Mouse (Mus musculus): ENCODE measurements at regions not wholly inside any gene's neighbourhood (a gene's known extent, or its start where the extent isn't known, plus 50 kb on each side); places are given as distances from the start of the nearest gene placed in this dataset.

DNA sequence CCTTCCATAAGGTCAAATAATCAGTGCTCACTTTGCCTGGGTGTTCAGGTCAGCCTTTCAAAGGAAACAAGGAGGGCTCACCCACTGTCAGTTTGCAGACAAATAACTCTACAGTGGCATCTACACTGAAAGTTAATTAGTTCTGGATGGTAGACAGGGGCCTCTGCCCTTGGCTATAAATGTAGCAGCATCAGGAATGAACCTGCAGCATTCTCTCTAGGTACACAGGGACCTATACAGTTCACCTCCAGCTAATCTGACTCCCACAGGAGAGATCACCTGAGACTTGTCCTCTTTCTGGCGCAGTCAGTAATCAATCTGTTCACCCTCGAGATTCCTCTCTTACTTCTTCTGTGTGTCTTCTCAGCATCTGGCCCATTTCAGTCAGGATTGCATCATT is 130.3 kb upstream of the Pnpt1 start:
- H3K79me2 ChIP-seq (ENCODE audit: control insufficient read depth, insufficient read depth, low read length, poor library complexity) = no peaks in the 10 kb centered on the region
- H3K4me1 ChIP-seq (ENCODE audit: control insufficient read depth in 1 of 2, insufficient read depth in 2 of 2, low read length in 2 of 2) = no peaks in the 10 kb centered on the region
- DNase-seq (ENCODE audit: low read depth, low spot score) = peak; percentile 0
- H3K36me3 ChIP-seq (ENCODE audit: control insufficient read depth in 1 of 2, insufficient read depth in 2 of 2, low read length in 2 of 2) = no peaks in the 10 kb centered on the region
- H3K27me3 ChIP-seq (ENCODE audit: control insufficient read depth in 1 of 2, insufficient read depth in 2 of 2, low read length in 2 of 2) = no peaks in the 10 kb centered on the region; a peak in 1 of 4 replicates
- no peaks in the 10 kb centered on the region for H3K9me3 ChIP-seq (replicated peaks; ENCODE audit: insufficient read depth, low read length)
- H3K9ac ChIP-seq (ENCODE audit: control insufficient read depth, low read depth, low read length, poor library complexity, severe bottlenecking) = no peak overlapping the region
- no peak for TF ChIP-seq GATA1 (IDR thresholded peaks at IDR 0.05; ENCODE audit: low read depth, low read length)
- TF ChIP-seq USF1 (IDR thresholded peaks at IDR 0.05; ENCODE audit: low read depth, low read length) = no peak
- TF ChIP-seq POLR2A (IDR thresholded peaks at IDR 0.05; ENCODE audit: control insufficient read depth in 1 of 2, insufficient read depth in 1 of 2, low read depth in 1 of 2, low read length in 2 of 2, poor library complexity in 1 of 2) = no peak
- no peak for TF ChIP-seq E2F4 (IDR thresholded peaks at IDR 0.05; ENCODE audit: borderline replicate concordance, low read depth, low read length)
- TF ChIP-seq MAZ (IDR thresholded peaks at IDR 0.05; ENCODE audit: low read depth, low read length) = no peak
- TF ChIP-seq MYB (IDR thresholded peaks at IDR 0.05; ENCODE audit: low read depth, low read length) = no peak
- TF ChIP-seq RCOR1 (IDR thresholded peaks at IDR 0.05; ENCODE audit: low read depth, low read length) = no peak
- TF ChIP-seq CHD1 (IDR thresholded peaks at IDR 0.05; ENCODE audit: low read depth, low read length) = no peak
- H3K27ac ChIP-seq (ENCODE audit: control insufficient read depth, low read depth, low read length) = no peak overlapping the region
- H3K4me3 ChIP-seq (ENCODE audit: control insufficient read depth in 1 of 2, insufficient read depth in 1 of 2, low read depth in 2 of 2, low read length in 2 of 2) = no peak overlapping the region

DNA sequence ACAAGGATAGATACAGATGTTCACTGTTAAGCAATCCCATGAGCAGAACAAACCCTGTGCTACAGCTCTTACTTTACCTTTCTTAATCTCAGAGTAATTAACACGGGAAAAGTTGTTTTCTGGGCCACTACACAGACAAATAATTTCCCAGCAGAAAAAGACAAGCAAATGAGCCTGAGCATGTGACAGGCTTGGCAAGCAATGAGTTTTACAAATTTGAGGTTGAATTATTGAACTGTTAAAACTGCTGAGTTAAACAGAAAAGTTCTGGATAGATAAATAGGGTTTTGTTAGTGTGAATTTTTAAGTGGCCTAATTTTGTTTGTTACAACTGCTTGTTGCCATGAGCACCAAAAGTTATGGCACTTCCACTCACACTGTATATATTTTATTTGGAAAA is 113.1 kb upstream of the Pnpt1 start:
- H3K27me3 ChIP-seq (ENCODE audit: control insufficient read depth in 1 of 2, insufficient read depth in 2 of 2, low read length in 2 of 2) = no peaks in the 10 kb centered on the region
- H3K27ac ChIP-seq (ENCODE audit: control insufficient read depth, low read depth, low read length) = no peak overlapping the region
- no peaks in the 10 kb centered on the region for H3K9me3 ChIP-seq (replicated peaks; ENCODE audit: insufficient read depth, low read length)
- no peak overlapping the region for H3K9ac ChIP-seq (ENCODE audit: control insufficient read depth, low read depth, low read length, poor library complexity, severe bottlenecking)
- no peaks in the 10 kb centered on the region for H3K4me1 ChIP-seq (ENCODE audit: control insufficient read depth in 1 of 2, insufficient read depth in 2 of 2, low read length in 2 of 2)
- TF ChIP-seq POLR2A (IDR thresholded peaks at IDR 0.05; ENCODE audit: control insufficient read depth in 1 of 2, insufficient read depth in 1 of 2, low read depth in 1 of 2, low read length in 2 of 2, poor library complexity in 1 of 2) = no peak
- no peak for TF ChIP-seq POLR2AphosphoS2 (IDR thresholded peaks at IDR 0.05; ENCODE audit: low read length)
- no peak for TF ChIP-seq ZNF384 (IDR thresholded peaks at IDR 0.05; ENCODE audit: low read depth, low read length)
- TF ChIP-seq MXI1 (IDR thresholded peaks at IDR 0.05; ENCODE audit: low read depth, low read length) = no peak
- no peak for TF ChIP-seq JUND (IDR thresholded peaks at IDR 0.05; ENCODE audit: low read depth, low read length)
- no peak for TF ChIP-seq MAZ (IDR thresholded peaks at IDR 0.05; ENCODE audit: low read depth, low read length)
- no peak for TF ChIP-seq CTCF (IDR thresholded peaks at IDR 0.05 in 2 of 3, conservative IDR thresholded peaks at IDR 0.05 in 1 of 3; ENCODE audit: control insufficient read depth in 1 of 3, insufficient read depth in 1 of 3, low read depth in 2 of 3, low read length in 3 of 3, poor library complexity in 1 of 3, severe bottlenecking in 1 of 3)
- TF ChIP-seq ZKSCAN1 (IDR thresholded peaks at IDR 0.05; ENCODE audit: low read depth, low read length) = no peak
- no peak for TF ChIP-seq BHLHE40 (IDR thresholded peaks at IDR 0.05; ENCODE audit: borderline replicate concordance, low read depth, low read length)
- no peak for TF ChIP-seq HCFC1 (IDR thresholded peaks at IDR 0.05; ENCODE audit: low read depth, low read length)
- TF ChIP-seq MYB (IDR thresholded peaks at IDR 0.05; ENCODE audit: low read depth, low read length) = no peak
- no peak for TF ChIP-seq USF2 (IDR thresholded peaks at IDR 0.05; ENCODE audit: borderline replicate concordance in 1 of 2, insufficient read depth in 1 of 2, low read depth in 1 of 2, low read length in 2 of 2)
- TF ChIP-seq RCOR1 (IDR thresholded peaks at IDR 0.05; ENCODE audit: low read depth, low read length) = no peak
- TF ChIP-seq SIN3A (IDR thresholded peaks at IDR 0.05; ENCODE audit: low read length) = no peak
- TF ChIP-seq MYC (IDR thresholded peaks at IDR 0.05; ENCODE audit: low read depth, low read length) = no peak
- DNase-seq (ENCODE audit: low read depth, low spot score) = no peak
- H3K4me3 ChIP-seq (ENCODE audit: control insufficient read depth in 1 of 2, insufficient read depth in 1 of 2, low read depth in 2 of 2, low read length in 2 of 2) = no peak overlapping the region
- H3K36me3 ChIP-seq (ENCODE audit: control insufficient read depth in 1 of 2, insufficient read depth in 2 of 2, low read length in 2 of 2) = no peaks in the 10 kb centered on the region
- no peaks in the 10 kb centered on the region for H3K79me2 ChIP-seq (ENCODE audit: control insufficient read depth, insufficient read depth, low read length, poor library complexity)
